Mouse (Mus musculus): Measurements from ENCODE around the gene Ripk1. TPM values are rescaled to one million over a fixed set of nuclear protein-coding genes. Genes with fewer than 3 reads are reported as not detected.

Ripk1 gene
- polyA plus RNA-seq, 1 experiment: 6.6 TPM

DNA sequence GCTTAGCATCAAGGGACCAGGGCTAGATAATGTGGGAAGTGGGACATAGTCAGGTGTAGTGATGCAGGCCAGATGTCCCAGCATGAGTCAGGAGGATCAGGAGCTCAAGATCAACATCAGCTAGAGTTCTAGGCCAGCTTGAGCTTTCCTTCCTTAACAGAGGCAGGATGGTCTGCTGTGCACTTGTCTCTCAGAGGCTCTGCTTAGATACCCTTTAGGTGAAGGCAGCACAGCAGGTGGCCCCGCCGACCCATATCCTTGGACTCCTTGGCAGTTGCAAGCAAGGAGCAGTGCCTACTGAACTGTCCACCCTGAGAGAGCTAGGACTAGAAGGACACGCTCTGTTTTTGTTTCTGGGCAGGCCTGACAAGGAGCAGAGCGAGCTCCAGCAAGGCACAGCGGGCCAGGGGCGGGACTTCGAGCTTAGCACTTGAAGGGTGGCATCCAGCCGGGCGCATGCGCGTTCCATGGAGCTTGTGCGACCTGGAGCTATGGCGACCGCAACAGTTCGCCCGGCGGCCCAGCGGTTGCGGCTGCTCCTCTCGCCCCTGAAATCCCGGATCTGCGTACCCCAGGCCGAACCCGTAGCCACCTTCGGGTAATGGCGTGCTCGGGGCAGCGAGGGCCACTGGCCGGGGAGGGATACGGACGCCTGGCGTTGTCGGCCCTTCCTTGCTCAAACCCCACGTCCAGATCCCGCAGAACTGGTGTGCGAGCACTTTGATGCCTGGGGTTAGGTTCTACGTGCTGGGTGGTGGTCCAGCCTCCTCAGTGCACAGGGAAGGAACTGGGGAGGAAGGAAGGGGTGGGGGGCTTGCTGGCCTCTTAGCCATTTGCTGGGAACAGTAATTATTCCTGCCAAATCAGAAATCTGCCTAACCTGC is 35.3 kb downstream of the Ripk1 start, which contains the start of gene Bphl:
Bphl (plus strand) TSS at position 426 of the 884 bp plus-strand sequence.
- DNase-seq (ENCODE audit: low read depth, low spot score): peak; percentile 79
- under 1% methylated on average over 37 of the region's 37 CpGs for WGBS

DNA sequence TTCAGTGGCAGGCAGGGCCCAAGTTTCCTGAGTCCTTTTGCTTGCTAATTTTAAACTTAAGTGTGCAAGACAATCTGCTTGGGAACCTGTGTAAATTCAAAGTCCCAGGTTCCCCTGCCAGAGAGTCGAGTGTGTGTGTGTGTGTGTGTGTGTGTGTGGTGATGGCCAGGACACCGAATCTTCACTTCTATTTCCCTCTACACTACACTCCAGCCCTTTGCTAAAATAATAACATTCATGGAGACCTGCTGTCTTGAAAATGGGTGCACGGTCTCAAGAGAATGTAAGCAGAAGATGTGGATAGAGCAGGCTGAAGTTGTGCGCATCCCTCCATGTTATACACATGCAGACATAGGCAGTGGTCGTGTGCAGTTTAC is 35.9 kb downstream of the Ripk1 start:
- 25% methylated on average over 5 of the region's 5 CpGs for WGBS
- DNase-seq (ENCODE audit: low read depth, low spot score): no peak

GRCm38 (mm10) chr13:34038901-34039341 is 36.8 kb downstream of the Ripk1 start:
- 26% methylated on average over 8 of the region's 8 CpGs for WGBS
- DNase-seq (ENCODE audit: low read depth, low spot score): no peak

DNA sequence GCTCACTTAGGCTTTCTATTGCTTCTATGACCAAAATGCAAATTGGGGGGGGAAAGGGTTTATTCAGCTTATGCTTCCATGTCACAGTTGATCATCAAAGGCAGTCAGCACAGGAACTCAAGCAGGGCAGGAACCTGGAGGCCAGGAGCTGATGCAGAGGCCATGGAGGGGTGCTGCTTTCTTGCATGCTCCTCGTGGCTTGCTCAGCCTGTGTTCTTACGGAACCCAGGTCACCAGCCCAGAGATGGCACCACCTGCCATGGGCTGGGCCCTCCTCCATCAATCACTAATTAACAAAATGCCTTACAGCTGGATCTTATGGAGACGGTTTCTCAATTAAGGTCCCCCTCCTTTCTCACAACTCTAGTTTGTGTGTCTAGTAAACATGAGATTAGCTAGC is 37.9 kb downstream of the Ripk1 start:
- DNase-seq (ENCODE audit: low read depth, low spot score): no peak
- WGBS: 96% methylated on average over 3 of the region's 3 CpGs

DNA sequence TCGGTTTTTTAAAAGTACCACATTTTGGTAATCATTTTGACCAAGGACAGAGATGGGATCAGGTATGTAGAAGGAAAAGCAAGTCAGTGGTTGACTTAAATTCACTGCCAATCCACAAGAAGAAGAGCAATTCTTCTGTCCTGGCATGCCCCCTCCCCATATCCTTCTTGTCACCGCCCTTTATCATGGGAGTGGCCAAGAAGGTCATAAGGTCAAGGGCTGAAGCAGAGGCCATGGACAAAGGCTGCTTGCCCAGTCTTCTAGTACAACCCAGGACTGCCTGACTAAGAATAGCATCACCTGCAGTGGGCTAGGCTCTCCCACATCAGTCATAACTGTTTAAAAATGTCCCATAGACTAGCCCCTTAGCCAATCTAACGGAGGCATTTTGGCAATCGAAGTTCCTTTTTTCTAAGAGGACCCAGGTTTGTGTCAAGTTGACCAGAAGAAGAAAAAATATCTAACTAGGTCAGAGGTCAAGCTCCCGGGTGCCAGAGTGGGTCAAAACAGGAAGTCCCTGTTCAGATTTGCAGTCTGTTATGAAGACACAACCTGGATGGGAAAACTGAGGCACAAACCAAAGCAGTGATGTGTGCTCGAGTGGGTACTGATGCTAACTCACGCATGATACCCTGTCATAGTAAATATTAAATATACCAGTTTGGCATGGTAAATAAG is 41.7 kb downstream of the Ripk1 start:
- DNase-seq (ENCODE audit: low read depth, low spot score): no peak
- WGBS: 78% methylated on average over 7 of the region's 7 CpGs

- DNase-seq (ENCODE audit: low read depth, low spot score): no peak
Measured at GRCm38 (mm10) chr13:34045511-34046249, 43.5 kb downstream of the Ripk1 start.

GRCm38 (mm10) chr13:34046421-34047012 is 44.4 kb downstream of the Ripk1 start:
- DNase-seq (ENCODE audit: low read depth, low spot score): no peak
- WGBS: 40% methylated on average over 11 of the region's 11 CpGs

More at GRCm38 (mm10) chr13:34045511-34046249, 43.5 kb downstream of the Ripk1 start:
- 15% methylated on average over 5 of the region's 5 CpGs for WGBS

DNA sequence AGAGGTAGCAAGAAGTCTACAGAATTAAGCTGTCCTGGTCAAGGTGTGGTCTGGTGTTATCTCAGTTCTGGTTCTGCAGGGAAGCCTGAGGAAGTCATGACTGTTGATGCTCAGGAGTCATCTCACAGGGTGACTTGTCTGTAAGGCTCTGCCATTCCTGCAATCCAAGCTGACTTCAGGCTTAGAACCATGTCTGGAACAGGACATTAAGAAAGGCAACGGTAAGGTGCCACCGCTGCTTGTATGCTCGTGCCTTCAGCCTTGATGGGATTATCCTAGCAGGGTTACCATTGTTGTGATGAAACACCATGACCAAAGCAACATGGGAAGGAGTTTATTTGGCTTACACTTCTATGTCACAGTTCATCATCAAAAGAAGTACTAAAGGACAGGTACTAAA is 45.4 kb downstream of the Ripk1 start:
- 95% methylated on average over 3 of the region's 3 CpGs for WGBS
- DNase-seq (ENCODE audit: low read depth, low spot score): no peak

DNA sequence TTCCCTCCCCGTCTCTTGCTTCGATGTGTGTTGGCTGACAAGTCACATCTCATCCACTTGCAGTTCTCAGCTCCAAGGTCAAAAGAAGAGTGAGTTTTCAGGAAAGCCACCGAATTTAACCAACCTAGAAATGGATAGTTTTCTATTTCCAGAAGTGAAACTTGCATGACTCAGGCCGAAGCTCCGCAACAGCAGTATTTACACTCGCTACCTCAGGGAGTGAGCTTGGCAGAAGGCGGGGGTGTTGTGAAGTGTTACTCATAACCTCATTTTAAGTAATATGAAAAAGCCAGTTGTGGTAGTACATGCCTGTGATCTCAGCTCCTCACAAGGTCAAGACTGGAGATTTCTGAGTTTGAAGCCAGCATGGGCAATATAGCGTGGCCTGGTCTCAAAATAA is 48.3 kb downstream of the Ripk1 start:
- 86% methylated on average over 8 of the region's 8 CpGs for WGBS
- DNase-seq (ENCODE audit: low read depth, low spot score): no peak

DNA sequence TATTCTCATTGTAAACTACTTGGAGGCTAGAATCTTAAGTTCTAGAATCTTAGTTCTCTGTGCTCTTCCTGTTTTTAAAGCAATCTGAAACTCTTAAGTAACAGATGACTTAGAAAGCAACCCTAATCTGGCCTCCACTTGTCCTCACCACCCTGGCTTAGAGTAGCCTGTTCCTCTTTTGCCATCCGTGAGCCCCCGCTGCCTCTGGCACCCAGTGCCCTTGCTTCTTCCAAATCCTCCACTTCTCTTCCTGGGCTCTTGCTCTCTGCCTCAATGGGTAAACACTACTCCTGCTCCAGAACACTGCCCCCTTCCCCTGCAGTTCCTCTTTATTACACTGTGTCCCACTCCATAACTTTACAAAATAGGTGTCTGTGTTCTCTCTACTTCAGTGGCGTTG is 49.5 kb downstream of the Ripk1 start:
- 88% methylated on average over 3 of the region's 3 CpGs for WGBS
- no peak for DNase-seq (ENCODE audit: low read depth, low spot score)

DNA sequence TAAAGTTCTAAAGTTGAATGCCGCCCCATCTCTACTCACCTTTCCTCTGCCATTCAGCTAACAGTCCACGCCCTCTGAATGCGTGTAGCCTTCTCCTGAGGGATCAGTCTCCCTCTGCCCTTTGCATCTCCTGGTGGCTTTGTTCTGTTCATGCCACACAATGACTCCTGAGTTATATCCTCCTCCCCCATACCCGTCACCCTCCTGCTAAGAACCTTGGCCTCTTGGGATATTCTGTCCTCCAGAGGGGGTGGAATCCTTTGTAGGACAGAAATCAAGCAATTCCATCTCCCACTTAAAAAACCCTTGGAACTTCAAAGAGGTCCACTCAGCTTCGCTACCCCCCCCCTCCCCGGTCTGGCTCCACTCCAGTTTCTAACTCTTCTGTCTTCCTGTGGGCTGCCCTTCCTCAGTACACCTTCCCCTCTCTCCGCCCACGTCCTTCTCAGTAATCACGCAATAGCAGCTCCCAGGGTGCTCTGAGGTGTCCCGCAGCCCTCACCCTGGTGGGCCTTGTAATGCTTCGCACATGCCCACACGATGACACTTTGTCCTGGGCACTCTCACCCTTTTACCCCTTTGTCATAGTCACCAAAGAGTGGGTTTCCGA is 51.6 kb downstream of the Ripk1 start:
- 83% methylated on average over 13 of the region's 13 CpGs for WGBS

DNA sequence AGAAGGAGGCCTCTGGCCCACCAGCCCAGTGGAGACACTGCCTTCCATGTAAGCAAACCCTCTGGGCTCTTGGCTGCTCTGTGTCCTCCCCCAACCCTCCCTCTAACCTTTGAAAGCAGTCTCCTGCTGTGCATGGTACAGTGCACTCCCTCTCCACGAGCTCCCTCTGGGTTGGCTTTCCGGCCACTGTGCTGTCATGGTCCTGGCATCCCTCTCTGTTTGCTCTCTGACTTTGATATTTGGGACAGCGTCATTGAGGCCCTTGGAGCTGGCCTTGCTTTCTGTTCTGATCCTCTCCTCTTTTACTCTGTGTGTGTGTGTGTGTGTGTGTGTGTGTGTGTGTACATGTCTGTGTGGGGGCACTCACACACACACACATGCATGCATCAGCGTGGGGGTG is 52.2 kb downstream of the Ripk1 start:
- 57% methylated on average over 4 of the region's 4 CpGs for WGBS
- no peak for DNase-seq (ENCODE audit: low read depth, low spot score)

More for the DNA sequence above, 51.6 kb downstream of the Ripk1 start:
- DNase-seq (ENCODE audit: low read depth, low spot score): no peak

- no peak for DNase-seq (ENCODE audit: low read depth, low spot score)
- 35% methylated on average over 3 of the region's 3 CpGs for WGBS
Measured at GRCm38 (mm10) chr13:34054983-34055382, 52.8 kb downstream of the Ripk1 start.

- DNase-seq (ENCODE audit: low read depth, low spot score): no peak
- 90% methylated on average over 1 of the region's 1 CpGs for WGBS
Measured at GRCm38 (mm10) chr13:34057252-34057651, 55.1 kb downstream of the Ripk1 start.

DNA sequence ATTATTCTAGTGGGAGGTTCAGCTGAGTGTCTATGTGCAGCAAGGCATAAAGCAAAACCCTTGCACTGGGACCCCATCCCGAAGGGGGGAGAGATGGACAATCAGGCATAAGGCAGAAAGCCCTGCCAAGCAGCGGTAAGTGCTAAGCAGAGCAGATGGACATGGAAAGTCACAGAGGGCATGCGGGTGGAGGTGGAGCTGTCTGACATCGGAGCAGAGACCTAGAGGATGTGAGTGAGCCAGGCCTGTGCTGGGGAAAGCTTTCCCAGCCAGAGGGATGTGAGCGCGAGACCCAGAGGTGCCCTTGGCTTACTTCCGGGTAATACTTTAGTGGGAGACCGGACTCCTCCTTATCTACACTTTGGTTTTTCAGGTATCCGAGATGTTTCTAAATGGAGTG is 57.9 kb downstream of the Ripk1 start:
- 95% methylated on average over 9 of the region's 9 CpGs for WGBS
- no peak for DNase-seq (ENCODE audit: low read depth, low spot score)

- 44% methylated on average over 10 of the region's 10 CpGs for WGBS
- DNase-seq (ENCODE audit: low read depth, low spot score): no peak
Measured at GRCm38 (mm10) chr13:34062466-34062865, 60.3 kb downstream of the Ripk1 start.

DNA sequence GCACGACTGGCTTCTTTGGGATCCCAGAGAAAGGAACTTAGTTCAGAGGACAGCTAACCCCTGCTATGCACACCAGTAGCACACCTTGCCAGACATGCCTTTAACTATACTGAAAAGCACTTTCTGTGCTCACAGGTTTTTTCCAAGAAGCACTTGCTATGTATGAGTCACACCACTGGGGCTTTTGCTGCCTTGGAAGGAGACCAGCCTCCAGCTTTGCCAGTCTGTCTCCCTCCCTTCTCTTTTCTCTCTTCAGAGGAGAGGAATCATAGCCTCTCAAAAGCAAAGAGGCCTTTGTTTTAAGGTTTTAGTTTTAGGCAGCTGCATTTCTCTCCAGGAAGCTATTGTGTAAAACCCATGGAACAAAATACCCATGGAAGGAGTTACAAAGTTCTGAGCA is 64.2 kb downstream of the Ripk1 start:
- no peak for DNase-seq (ENCODE audit: low read depth, low spot score)
- 58% methylated on average over 1 of the region's 1 CpGs for WGBS

DNA sequence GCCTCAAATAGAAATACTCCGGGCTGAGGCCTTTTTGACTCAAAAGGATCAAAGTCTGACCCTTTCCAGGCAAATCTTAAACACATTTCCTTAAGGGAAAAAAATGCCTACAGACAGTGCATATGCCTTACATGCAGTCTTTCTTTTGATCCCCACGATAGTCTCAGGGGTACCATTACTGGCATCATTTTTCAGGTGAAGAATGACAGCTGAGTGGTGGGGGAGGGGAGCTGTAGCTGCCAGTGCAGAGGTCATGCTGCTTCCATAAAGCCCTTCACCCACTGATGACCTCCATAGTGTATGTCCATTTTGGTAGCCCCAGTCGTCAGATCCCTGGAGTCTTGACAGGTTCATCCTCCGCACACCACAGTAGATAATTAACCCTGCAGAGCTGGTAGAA is 68.1 kb downstream of the Ripk1 start:
- no peak for DNase-seq (ENCODE audit: low read depth, low spot score)
- 74% methylated on average over 4 of the region's 4 CpGs for WGBS

DNA sequence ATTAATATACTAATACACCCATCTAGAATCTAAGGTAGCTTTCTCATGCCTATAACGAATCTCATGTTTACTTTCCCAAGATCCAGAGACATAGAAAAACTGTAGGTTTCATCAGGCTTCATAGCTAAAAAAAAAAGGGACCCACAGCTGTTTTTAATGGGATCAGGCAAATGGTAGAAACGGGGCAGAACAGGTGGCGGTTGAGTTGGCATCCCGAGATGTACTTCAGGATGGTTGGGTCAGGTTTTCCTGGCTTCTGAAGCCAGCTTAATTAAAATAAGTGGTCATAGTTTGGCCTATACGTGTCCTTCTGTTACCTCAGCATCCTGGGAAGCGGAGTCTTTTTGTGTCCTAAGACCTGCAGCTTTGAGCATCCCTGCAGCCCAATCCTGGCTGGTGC is 69.7 kb downstream of the Ripk1 start:
- no peak for DNase-seq (ENCODE audit: low read depth, low spot score)
- 88% methylated on average over 6 of the region's 6 CpGs for WGBS
